Mouse (Mus musculus): ENCODE measurements around the gene Wwc2.

Wwc2 gene

DNA sequence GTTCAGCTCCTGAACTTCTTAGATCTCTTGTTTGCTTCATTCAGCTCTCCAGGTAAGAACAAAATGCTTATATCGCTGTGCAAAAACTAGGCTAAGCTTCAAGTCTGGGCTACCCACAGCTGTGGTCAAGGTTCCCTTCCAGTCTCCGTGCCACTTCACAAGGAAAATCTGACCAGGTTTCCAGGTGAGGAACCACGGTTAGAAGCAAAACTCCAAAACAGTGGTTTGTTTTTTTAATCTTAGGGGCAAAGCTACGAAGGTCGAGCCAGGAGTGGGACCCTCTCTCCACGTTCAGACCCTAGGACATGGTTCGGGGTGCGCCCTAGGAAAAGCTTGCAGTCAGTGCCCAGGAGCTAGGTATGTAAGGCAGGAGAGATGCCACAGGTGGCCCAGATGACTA, 1.5 kb downstream of the Wwc2 start:
- DNase-seq (ENCODE audit: low spot score), result no peak

GRCm38 (mm10) chr8:47988111-47988510, 2.6 kb downstream of the Wwc2 start:
- no peak for DNase-seq (ENCODE audit: low spot score)

GRCm38 (mm10) chr8:47985644-47986043, 5.1 kb downstream of the Wwc2 start:
- no peak for DNase-seq (ENCODE audit: low spot score)

DNA sequence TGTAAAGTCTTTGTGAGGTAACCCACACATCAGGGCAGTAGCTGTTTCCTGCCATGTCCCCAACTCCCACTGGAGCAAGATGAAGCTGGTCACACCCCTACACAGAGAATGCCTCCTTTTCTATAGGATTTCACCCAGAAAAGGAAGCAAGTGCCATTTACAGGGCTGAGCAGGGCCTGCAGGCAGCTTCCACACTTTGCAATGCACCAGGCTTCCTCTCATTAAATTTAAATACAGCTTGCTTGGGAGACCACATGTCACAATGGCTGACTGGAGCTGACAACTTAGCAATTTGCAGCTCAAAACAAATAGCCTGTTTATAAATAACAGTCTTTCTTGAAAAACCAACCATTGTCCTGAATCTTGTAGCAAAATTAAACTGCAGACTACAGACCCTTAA, 5.5 kb downstream of the Wwc2 start:
- no peak for DNase-seq (ENCODE audit: low spot score)

DNA sequence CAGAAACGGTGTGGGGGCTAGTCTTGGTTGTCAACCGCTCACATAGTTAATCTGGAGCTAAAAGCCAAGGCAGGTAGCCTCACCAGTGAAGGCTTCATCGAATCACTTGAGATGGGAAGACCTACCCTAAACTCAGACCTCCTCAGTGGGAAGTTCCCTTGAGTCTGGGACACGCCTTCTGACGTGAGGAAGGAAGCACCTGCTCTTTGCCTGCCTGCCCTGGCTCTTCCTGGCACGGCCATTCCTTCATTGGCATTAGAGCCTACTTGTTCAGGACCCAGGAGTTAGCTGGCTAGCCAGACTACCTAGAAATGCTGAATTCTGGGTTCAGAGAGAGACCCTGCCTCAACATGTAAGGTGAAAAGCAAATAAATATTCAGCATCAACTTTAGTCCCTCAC, 9.6 kb downstream of the Wwc2 start:
- DNase-seq (ENCODE audit: low spot score), result no peak

GRCm38 (mm10) chr8:47979876-47980275, 10.8 kb downstream of the Wwc2 start:
- DNase-seq (ENCODE audit: low spot score), result no peak

GRCm38 (mm10) chr8:47978755-47979154, 12.0 kb downstream of the Wwc2 start:
- DNase-seq (ENCODE audit: low spot score), result no peak

DNA sequence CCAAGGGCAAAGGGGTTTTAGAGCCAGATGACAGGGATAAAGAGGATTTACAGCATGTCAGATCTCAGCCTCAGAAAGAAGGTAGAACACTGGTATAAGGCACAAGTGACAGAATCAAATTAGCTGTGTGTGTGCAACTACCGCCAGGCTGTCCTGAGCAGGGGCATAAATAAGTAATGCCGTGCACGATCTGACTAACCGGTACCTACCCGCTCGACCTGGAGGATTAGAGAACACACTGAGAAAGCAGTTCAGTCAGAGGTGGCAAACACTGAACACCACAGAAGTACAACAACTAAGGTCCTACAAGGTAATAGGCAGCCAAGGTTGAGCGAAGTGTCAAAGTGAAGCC, 15.8 kb downstream of the Wwc2 start:
- no peak for DNase-seq (ENCODE audit: low spot score)

- DNase-seq (ENCODE audit: low spot score), result no peak
Measured at GRCm38 (mm10) chr8:47974138-47974962, 16.4 kb downstream of the Wwc2 start.

DNA sequence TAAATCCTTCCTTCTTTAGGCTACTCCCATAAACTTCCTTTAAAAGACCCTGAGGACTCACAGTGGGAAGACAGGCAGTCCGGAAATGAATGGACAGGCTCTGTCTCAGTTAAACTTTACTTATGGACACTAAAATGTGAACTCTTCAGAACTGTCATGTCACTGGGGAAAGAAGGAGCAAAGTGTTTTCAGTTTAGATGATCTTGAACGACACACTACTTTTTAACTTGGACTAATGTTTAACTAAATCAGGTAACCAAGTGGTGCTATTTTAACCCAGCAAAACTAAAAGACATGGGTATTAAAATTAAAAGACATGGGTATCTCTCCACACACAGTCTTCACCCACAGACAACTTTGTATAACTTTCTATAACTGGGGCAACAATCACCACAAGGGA, 19.6 kb downstream of the Wwc2 start:
- no peak for DNase-seq (ENCODE audit: low spot score)

DNA sequence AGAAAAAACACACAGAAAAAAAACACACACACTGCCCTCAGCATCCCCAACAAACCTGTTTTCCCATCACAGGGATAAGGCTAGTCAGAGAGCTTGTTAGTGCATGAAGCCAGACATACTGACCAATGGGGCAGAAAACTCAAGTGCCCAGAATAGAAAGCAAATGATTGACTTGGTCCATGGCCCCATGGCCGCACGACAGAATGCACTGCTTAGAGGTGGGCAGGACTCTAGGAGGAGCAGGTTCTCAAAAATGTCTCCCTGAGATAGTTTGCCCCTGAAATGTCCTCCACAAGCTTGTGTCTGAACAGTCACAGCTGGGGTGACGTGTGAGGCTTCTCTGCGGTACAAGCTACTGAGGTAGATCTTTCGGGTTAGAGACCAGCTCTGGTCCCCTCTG, 20.1 kb downstream of the Wwc2 start:
- no peak for DNase-seq (ENCODE audit: low spot score)

GRCm38 (mm10) chr8:47967045-47967920, 23.4 kb downstream of the Wwc2 start:
- no peak for DNase-seq (ENCODE audit: low spot score)

- DNase-seq (ENCODE audit: low spot score), result no peak
Measured at GRCm38 (mm10) chr8:47962484-47962883, 28.2 kb downstream of the Wwc2 start.

DNA sequence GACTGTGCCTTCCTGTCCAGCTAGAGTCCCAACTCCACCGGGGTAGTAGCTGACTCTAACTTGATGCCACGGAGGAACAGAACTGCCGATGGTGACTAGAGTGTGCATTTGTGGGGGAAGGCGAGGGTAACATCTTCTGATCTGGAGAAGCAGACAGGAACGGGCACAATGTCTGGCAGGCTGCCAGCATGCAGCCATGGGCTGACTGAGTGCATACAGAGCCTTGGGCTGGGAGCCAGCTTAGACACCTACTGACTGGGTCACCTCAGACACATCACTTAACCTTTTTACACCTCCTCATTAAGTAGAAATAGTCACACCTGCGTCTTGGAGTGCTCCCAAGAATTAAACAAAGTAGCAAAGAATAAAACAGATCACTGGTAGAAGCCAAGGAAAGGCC, 28.7 kb downstream of the Wwc2 start:
- DNase-seq (ENCODE audit: low spot score), result no peak

DNA sequence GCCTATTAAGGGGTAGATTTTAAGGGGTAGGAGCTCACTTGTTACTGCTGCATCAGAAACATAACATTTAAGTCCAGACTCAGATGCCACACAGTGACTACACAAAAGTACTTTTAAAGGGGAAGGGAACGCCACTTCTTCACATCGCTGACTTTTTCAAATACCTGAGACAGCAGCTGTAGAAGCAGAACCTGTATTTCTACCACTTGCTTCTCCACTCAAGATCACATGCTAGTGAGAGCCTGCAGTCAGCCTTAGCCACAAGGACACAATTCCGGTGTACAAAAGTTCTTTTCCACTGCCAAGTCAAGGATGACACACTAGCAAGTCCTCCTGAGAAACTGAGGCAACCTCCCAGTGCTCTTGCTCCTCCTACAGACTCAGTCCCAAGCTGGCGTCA, 33.2 kb downstream of the Wwc2 start:
- no peak for DNase-seq (ENCODE audit: low spot score)

GRCm38 (mm10) chr8:47951380-47951932, 39.3 kb downstream of the Wwc2 start:
- DNase-seq (ENCODE audit: low spot score), result no peak

- DNase-seq (ENCODE audit: low spot score), result no peak
Measured at GRCm38 (mm10) chr8:47948836-47949235, 41.9 kb downstream of the Wwc2 start.

DNA sequence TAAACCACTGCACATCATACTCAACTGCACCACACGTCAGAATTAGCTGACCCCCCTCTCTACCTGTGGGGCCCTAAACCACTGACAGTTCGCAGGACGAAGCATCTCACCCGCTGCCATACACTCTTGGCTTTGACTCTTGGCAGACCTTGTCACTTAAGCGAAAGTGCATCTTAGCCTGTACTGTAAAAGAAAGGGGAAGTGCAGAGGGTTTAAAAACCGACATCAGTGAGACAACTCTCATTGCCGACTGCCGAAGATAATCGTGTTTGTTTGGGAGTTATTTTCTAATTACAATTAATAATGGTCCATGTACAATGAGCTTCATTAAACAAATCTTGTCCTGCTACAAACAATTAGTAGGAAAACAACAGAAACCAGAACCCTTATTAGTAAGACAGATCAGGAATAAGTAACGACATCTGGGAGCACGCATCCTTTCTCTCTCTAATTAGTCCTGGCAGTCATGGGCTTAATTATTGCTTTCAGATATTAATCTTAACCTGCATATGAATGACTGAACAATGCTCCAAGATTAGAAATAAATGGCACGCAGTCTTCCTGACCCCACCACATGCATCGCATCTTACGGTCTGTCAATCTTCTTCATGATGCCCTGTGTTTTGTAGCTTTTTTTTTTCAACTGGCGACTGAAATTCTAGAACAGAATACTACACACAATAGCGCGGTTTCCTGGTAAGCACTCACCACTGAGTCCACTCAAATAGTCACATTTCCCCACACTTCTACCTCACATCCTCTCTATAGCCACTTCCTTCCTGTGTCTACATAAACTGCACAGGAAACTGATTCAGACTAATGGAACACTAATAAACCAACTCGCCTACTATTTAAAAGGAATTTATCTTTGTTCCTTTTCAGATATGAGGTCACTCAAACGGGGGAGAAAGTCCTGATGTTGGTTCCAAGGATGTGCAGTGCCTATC, 42.8 kb downstream of the Wwc2 start:
- no peak for DNase-seq (ENCODE audit: low spot score)

GRCm38 (mm10) chr8:47943049-47943448, 47.7 kb downstream of the Wwc2 start:
- no peak for DNase-seq (ENCODE audit: low spot score)

DNA sequence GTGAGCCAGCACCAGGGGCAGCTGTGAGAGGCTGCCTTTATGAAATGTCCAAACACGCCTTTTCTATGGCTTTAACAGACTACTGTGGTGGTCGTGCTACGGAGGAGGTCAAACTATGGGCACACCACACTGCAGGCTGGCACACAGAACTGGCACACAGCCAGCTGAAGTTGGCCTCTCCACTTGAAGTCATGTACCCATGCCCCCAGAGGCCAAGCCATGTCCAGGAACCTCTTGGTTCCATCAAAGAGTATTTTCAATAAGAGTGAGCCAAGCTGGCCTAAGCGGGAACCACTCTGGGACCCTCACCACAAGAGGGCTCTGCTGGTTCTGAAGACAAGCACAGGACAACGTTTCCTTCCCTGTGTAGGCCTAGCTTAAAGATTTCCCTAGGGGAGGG, 49.7 kb downstream of the Wwc2 start:
- no peak for DNase-seq (ENCODE audit: low spot score)

DNA sequence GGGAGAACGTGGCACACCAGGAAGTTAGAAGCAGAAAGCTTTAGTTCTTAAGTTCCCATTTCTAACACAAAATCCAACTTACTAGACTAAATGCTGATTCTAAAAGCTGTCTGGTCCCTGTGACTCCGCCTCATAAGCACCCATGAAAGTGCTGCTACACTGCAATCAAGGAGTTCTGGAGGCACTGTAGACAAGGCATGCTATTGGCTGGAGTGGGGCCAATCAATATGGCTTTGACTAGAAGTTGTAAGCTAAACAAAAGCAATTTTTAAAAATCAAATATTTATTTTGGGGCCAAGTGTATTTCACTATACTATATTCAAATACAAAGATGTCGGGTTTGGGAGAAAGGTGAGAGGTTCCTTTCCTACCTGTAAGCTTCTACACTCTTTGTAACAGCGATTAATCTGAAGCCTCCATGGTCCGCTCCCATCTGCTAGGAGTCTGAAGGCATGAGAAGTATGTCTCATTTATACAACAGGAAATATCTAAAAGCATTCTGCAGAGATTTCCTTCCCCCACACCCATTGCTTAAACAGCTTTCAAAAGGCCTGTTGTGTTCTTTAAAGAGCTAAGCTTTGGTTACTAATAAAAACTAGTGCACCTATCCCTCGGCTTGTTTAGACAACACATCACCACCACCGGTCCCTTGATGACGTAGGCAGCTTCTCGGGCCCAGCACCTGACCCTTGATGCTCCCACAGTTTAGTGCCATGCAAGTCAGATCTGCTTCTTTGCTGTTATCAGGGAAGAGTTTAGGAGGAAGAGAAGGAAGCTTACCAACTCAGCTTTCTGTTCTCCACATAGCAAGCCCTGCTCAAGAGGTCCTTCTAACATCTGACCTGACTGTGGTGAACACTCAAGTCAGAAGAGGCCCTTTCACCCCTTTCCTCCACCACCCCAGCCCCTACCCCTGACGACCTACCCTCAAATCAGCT, 50.5 kb downstream of the Wwc2 start:
- DNase-seq (ENCODE audit: low spot score), result no peak
